Mouse (Mus musculus): ENCODE measurements at regions not wholly inside any gene's neighbourhood (a gene's known extent, or its start where the extent isn't known, plus 50 kb on each side); places are given as distances from the start of the nearest gene placed in this dataset.

- peaks cover 16% of the 10 kb centered on the region for H3K27me3 ChIP-seq (replicated peaks; ENCODE audit: control insufficient read depth, insufficient read depth, low read length)
Measured at GRCm38 (mm10) chr13:31078751-31079150, 104.7 kb downstream of the Gm5447 start.

GRCm38 (mm10) chr13:31080215-31080614 lies 106.2 kb downstream of the Gm5447 start:
- Histone ChIP-seq H3K36me3 (ENCODE audit: control insufficient read depth, insufficient read depth, low read length) (no peaks in the 10 kb centered on the region), H3K4me3 (ENCODE audit: low read depth, low read length) (no peak overlapping the region), H3K9me3 (ENCODE audit: control insufficient read depth, low read length) (no peaks in the 10 kb centered on the region), H3K4me1 (replicated peaks; ENCODE audit: control insufficient read depth, insufficient read depth, low read length) (no peaks in the 10 kb centered on the region), H3K27ac (ENCODE audit: low read depth, low read length) (no peak overlapping the region), H3K27me3 (replicated peaks; ENCODE audit: control insufficient read depth, insufficient read depth, low read length) (peaks cover 16% of the 10 kb centered on the region), H3K4me2 (no peak overlapping the region), H3K9ac (ENCODE audit: low read depth, low read length) (no peak overlapping the region)
- ATAC-seq (replicated peaks; ENCODE audit: low FRiP score) (no peak), DNase-seq (ENCODE audit: low spot score) (no peak)
- WGBS = 24% methylated on average over 4 of the region's 4 CpGs

More at GRCm38 (mm10) chr13:31078751-31079150, 104.7 kb downstream of the Gm5447 start:
- Histone ChIP-seq H3K9ac (ENCODE audit: low read depth, low read length) (no peak overlapping the region), H3K27ac (ENCODE audit: low read depth, low read length) (no peak overlapping the region), H3K9me3 (ENCODE audit: control insufficient read depth, low read length) (no peaks in the 10 kb centered on the region), H3K36me3 (ENCODE audit: control insufficient read depth, insufficient read depth, low read length) (no peaks in the 10 kb centered on the region), H3K4me2 (no peak overlapping the region), H3K4me1 (replicated peaks; ENCODE audit: control insufficient read depth, insufficient read depth, low read length) (no peaks in the 10 kb centered on the region), H3K4me3 (ENCODE audit: low read depth, low read length) (no peak overlapping the region)
- DNase-seq (ENCODE audit: low spot score) (no peak), ATAC-seq (replicated peaks; ENCODE audit: low FRiP score) (no peak)
- WGBS = 72% methylated on average over 3 of the region's 3 CpGs

GRCm38 (mm10) chr13:31082448-31083140 lies 108.6 kb downstream of the Gm5447 start:
- DNase-seq (ENCODE audit: low spot score) = no peak
- no peak overlapping the region for H3K4me2 ChIP-seq
- no peaks in the 10 kb centered on the region for H3K9me3 ChIP-seq (ENCODE audit: control insufficient read depth, low read length)
- H3K27ac ChIP-seq (ENCODE audit: low read depth, low read length) = no peak overlapping the region
- H3K4me3 ChIP-seq (ENCODE audit: low read depth, low read length) = no peak overlapping the region
- H3K36me3 ChIP-seq (ENCODE audit: control insufficient read depth, insufficient read depth, low read length) = no peaks in the 10 kb centered on the region
- H3K9ac ChIP-seq (ENCODE audit: low read depth, low read length) = no peak overlapping the region
- ATAC-seq (replicated peaks; ENCODE audit: low FRiP score) = no peak
- no peaks in the 10 kb centered on the region for H3K4me1 ChIP-seq (replicated peaks; ENCODE audit: control insufficient read depth, insufficient read depth, low read length)
- peaks cover 16% of the 10 kb centered on the region for H3K27me3 ChIP-seq (replicated peaks; ENCODE audit: control insufficient read depth, insufficient read depth, low read length)
- WGBS = 35% methylated on average over 13 of the region's 13 CpGs

GRCm38 (mm10) chr13:31101051-31101450 lies 127.0 kb downstream of the Gm5447 start:
- Histone ChIP-seq H3K4me3 (ENCODE audit: low read depth, low read length) (no peak overlapping the region), H3K9me3 (ENCODE audit: control insufficient read depth, low read length) (no peaks in the 10 kb centered on the region), H3K27me3 (replicated peaks; ENCODE audit: control insufficient read depth, insufficient read depth, low read length) (no peaks in the 10 kb centered on the region), H3K36me3 (ENCODE audit: control insufficient read depth, insufficient read depth, low read length) (no peaks in the 10 kb centered on the region), H3K4me2 (no peak overlapping the region), H3K9ac (ENCODE audit: low read depth, low read length) (no peak overlapping the region), H3K4me1 (replicated peaks; ENCODE audit: control insufficient read depth, insufficient read depth, low read length) (no peaks in the 10 kb centered on the region), H3K27ac (ENCODE audit: low read depth, low read length) (no peak overlapping the region)
- no peak for ATAC-seq (replicated peaks; ENCODE audit: low FRiP score)
- 74% methylated on average over 2 of the region's 2 CpGs for WGBS
- DNase-seq (ENCODE audit: low spot score) = no peak

- Histone ChIP-seq H3K4me3 (ENCODE audit: low read depth, low read length) (no peak overlapping the region), H3K27me3 (replicated peaks; ENCODE audit: control insufficient read depth, insufficient read depth, low read length) (no peaks in the 10 kb centered on the region), H3K4me2 (no peak overlapping the region), H3K9ac (ENCODE audit: low read depth, low read length) (no peak overlapping the region), H3K4me1 (replicated peaks; ENCODE audit: control insufficient read depth, insufficient read depth, low read length) (no peaks in the 10 kb centered on the region), H3K27ac (ENCODE audit: low read depth, low read length) (no peak overlapping the region), H3K36me3 (ENCODE audit: control insufficient read depth, insufficient read depth, low read length) (no peaks in the 10 kb centered on the region), H3K9me3 (ENCODE audit: control insufficient read depth, low read length) (no peaks in the 10 kb centered on the region)
- ATAC-seq (replicated peaks; ENCODE audit: low FRiP score) (no peak), DNase-seq (ENCODE audit: low spot score) (no peak)
- WGBS = 66% methylated on average over 2 of the region's 2 CpGs
Measured at GRCm38 (mm10) chr13:31107434-31107833, 133.4 kb downstream of the Gm5447 start.

- ATAC-seq (replicated peaks; ENCODE audit: low FRiP score) (no peak), DNase-seq (ENCODE audit: low spot score) (no peak)
- no peaks in the 10 kb centered on the region for H3K9me3 ChIP-seq (ENCODE audit: control insufficient read depth, low read length)
- 76% methylated on average over 2 of the region's 2 CpGs for WGBS
- H3K4me2 ChIP-seq = no peak overlapping the region
- no peaks in the 10 kb centered on the region for H3K27me3 ChIP-seq (replicated peaks; ENCODE audit: control insufficient read depth, insufficient read depth, low read length)
- H3K9ac ChIP-seq (ENCODE audit: low read depth, low read length) = no peak overlapping the region
- H3K4me3 ChIP-seq (ENCODE audit: low read depth, low read length) = no peak overlapping the region
- no peak overlapping the region for H3K27ac ChIP-seq (ENCODE audit: low read depth, low read length)
- no peaks in the 10 kb centered on the region for H3K36me3 ChIP-seq (ENCODE audit: control insufficient read depth, insufficient read depth, low read length)
- no peaks in the 10 kb centered on the region for H3K4me1 ChIP-seq (replicated peaks; ENCODE audit: control insufficient read depth, insufficient read depth, low read length)
Measured at GRCm38 (mm10) chr13:31109231-31109630, 135.2 kb downstream of the Gm5447 start.

- no peak overlapping the region for H3K4me2 ChIP-seq
Measured at GRCm38 (mm10) chr13:31122689-31123088, 148.7 kb downstream of the Gm5447 start.

GRCm38 (mm10) chr13:31124547-31125216 lies 150.7 kb downstream of the Gm5447 start:
- no peak for ATAC-seq (replicated peaks; ENCODE audit: low FRiP score)
- WGBS = 57% methylated on average over 4 of the region's 4 CpGs

More at GRCm38 (mm10) chr13:31122689-31123088, 148.7 kb downstream of the Gm5447 start:
- Histone ChIP-seq H3K27ac (ENCODE audit: low read depth, low read length) (no peak overlapping the region), H3K9me3 (ENCODE audit: control insufficient read depth, low read length) (no peaks in the 10 kb centered on the region), H3K9ac (ENCODE audit: low read depth, low read length) (no peak overlapping the region), H3K4me3 (ENCODE audit: low read depth, low read length) (no peak overlapping the region), H3K27me3 (replicated peaks; ENCODE audit: control insufficient read depth, insufficient read depth, low read length) (no peaks in the 10 kb centered on the region), H3K4me1 (replicated peaks; ENCODE audit: control insufficient read depth, insufficient read depth, low read length) (no peaks in the 10 kb centered on the region), H3K36me3 (ENCODE audit: control insufficient read depth, insufficient read depth, low read length) (no peaks in the 10 kb centered on the region)
- DNase-seq (ENCODE audit: low spot score) (no peak), ATAC-seq (replicated peaks; ENCODE audit: low FRiP score) (no peak)
- WGBS = 68% methylated on average over 2 of the region's 2 CpGs

GRCm38 (mm10) chr13:31132501-31132900 lies 158.5 kb downstream of the Gm5447 start:
- Histone ChIP-seq H3K4me3 (ENCODE audit: low read depth, low read length) (no peak overlapping the region), H3K9ac (ENCODE audit: low read depth, low read length) (no peak overlapping the region), H3K4me1 (replicated peaks; ENCODE audit: control insufficient read depth, insufficient read depth, low read length) (no peaks in the 10 kb centered on the region), H3K27ac (ENCODE audit: low read depth, low read length) (no peak overlapping the region), H3K9me3 (ENCODE audit: control insufficient read depth, low read length) (no peaks in the 10 kb centered on the region), H3K27me3 (replicated peaks; ENCODE audit: control insufficient read depth, insufficient read depth, low read length) (no peaks in the 10 kb centered on the region), H3K4me2 (no peak overlapping the region), H3K36me3 (ENCODE audit: control insufficient read depth, insufficient read depth, low read length) (no peaks in the 10 kb centered on the region)
- ATAC-seq (replicated peaks; ENCODE audit: low FRiP score) (no peak), DNase-seq (ENCODE audit: low spot score) (no peak)
- 79% methylated on average over 5 of the region's 5 CpGs for WGBS

More at GRCm38 (mm10) chr13:31124547-31125216, 150.7 kb downstream of the Gm5447 start:
- Histone ChIP-seq H3K4me3 (ENCODE audit: low read depth, low read length) (no peak overlapping the region), H3K27ac (ENCODE audit: low read depth, low read length) (no peak overlapping the region), H3K4me1 (replicated peaks; ENCODE audit: control insufficient read depth, insufficient read depth, low read length) (no peaks in the 10 kb centered on the region), H3K9me3 (ENCODE audit: control insufficient read depth, low read length) (no peaks in the 10 kb centered on the region), H3K4me2 (no peak overlapping the region), H3K27me3 (replicated peaks; ENCODE audit: control insufficient read depth, insufficient read depth, low read length) (no peaks in the 10 kb centered on the region), H3K36me3 (ENCODE audit: control insufficient read depth, insufficient read depth, low read length) (no peaks in the 10 kb centered on the region), H3K9ac (ENCODE audit: low read depth, low read length) (no peak overlapping the region)
- no peak for DNase-seq (ENCODE audit: low spot score)

Data from liver, embryonic 11.5 days (tissue).